Mouse (Mus musculus) left cerebral cortex, adult 11 months (tissue): Measurements from ENCODE around the gene Clint1.

Experiments used
- DNase-seq: peaks from one replicate; pipeline ENCODE4 v3.0.0; 2022; ENCODE audit warnings: low spot score

Clint1 gene

GRCm38 (mm10) chr11:45851516-45852123, at the start of gene Clint1:
Gene Clint1, plus strand, starts transcription at chr11:45852051.
- DNase-seq, result peak; percentile 64

DNA sequence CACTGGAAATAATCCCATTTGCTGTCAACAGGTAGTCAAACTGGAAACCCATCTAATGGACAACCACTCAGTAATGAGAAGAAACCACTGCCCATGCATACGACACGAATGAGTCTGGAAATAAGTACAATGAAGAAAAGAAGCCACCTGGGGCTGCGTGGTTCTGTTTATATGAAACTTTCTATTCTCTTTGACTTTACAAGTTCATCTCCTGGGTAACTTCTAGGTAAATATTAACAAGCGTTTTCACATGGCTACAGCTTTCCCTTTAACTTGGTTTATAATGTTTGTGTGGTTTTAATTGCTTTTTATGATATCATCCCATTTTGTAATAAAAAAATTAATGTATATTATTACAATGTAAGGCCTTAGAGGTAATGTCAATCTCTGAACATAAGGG, 47.8 kb upstream of the Clint1 start:
- no peak for DNase-seq

DNA sequence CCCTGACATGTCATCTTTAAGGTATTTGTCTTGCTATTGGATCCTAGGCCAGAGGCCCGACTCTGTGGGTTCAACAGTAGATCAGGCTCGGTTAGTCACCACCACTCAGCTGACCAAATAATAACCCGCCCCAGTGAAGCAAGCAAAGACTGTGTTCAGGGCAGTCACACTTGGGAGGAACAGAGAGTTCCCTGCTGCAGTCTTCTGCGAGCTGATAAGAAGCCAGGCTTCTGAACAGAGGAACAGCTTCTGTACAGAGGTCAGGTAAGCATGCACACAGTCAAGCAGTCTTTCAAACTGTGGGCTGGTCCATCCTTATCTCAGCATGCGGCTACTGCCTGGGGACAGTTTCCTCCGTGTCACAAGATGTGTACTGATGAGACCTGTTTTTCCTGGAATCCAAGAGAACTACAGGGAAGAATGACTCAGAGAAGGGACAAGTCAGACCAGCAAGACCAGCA, 46.5 kb upstream of the Clint1 start:
- no peak for DNase-seq

DNA sequence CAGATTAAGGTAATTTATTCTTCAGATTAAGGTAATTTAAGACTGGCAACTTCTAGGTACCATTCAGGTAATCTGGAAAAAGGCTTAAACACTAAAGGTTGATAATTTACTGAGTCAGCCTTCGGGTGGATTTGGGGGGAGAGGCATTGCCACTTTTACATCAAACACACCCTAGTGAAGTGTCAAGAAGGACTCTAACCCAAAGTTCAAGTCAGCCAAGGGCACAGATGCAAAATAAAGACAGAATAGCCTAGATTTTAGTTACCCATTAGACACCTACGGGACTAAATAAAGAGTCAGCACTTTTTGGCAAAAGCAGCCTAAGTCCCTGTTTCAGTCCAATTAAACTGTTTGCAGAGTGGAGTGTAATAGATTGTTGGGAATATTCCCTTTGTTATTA, 46.0 kb upstream of the Clint1 start:
- DNase-seq, result no peak

DNA sequence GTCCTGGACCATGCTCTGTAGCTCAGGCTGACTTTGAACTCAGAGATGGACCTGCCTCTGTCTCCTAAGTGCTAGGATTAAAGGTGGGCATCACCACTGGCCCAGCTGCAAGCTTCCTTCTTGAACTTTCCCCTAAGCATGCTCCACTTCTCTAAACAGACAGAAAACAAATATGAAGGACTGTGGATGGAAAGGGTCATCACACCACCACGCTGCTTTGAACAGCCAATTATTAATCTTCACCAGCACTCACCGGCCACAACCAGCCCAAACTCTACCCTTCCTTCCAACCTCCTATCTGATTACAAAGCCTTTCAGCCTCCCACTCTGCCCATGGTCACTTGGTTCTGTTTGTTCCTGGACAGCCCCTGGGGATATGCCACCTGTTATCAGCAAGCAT, 45.6 kb upstream of the Clint1 start:
- no peak for DNase-seq

- no peak for DNase-seq
These were observed 45.0 kb upstream of the Clint1 start for GRCm38 (mm10) chr11:45806809-45807208.

GRCm38 (mm10) chr11:45807820-45808219, 44.0 kb upstream of the Clint1 start:
- DNase-seq, result no peak

- no peak for DNase-seq
These were observed 42.4 kb upstream of the Clint1 start for GRCm38 (mm10) chr11:45809424-45809823.

DNA sequence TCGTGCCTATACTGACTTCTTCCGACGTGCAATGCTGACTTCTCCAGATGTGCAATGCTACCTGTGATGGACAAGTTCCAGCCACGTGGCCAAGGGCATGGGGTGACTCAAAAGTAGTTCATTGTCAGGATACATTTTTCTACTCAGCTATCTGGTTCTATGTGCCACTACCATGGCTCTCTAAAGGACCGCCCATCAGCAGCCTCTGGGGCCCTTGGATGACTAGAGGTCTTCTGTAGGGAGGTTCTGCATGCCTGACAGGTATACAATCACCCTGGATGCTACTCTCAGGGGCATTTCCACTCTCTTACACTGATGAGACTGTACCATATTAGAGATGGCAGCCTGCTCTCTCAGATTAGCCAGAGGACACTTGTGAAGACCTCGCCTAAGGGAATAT, 41.8 kb upstream of the Clint1 start:
- DNase-seq, result no peak

DNA sequence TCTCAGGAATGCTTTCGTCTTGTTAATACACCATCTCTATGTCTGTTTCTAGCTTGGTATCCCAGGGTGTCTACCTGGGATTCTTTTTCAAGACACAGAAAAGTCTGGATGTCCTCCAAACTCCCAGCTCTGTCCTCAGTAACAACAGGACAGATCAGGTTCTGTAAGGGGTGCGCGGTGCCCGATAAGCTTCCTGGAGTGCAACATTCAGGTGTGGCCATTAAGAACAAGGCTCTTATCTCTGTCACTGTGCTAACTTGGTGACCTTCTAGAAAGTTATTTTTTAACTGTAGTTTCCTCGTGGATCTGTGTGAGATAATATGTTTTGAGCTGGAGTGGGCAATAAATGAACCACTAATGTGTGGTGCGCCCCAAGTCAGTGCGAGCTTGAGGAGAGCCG, 41.0 kb upstream of the Clint1 start:
- no peak for DNase-seq

GRCm38 (mm10) chr11:45815603-45816002, 36.2 kb upstream of the Clint1 start:
- no peak for DNase-seq

DNA sequence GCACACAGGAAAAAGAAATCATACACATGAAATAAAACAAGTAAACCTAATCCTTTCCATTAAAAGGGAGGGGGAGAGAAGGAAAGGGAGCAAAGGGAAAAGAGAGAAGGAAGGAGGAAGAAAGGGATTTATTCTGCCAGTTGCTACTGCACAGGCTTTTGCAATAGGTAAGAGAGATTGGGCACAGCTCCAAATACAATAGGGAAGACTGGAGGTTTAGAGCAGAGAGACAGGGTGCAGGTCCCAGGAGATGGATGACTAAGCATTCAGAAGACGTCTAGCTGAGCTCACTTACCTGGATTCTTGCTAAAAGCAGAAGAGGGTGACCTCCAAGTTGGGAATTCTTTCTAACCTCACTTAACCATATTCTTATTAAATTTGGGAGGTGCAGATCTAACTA, 35.1 kb upstream of the Clint1 start:
- no peak for DNase-seq

- DNase-seq, result no peak
These were observed 33.9 kb upstream of the Clint1 start for GRCm38 (mm10) chr11:45817996-45818395.

DNA sequence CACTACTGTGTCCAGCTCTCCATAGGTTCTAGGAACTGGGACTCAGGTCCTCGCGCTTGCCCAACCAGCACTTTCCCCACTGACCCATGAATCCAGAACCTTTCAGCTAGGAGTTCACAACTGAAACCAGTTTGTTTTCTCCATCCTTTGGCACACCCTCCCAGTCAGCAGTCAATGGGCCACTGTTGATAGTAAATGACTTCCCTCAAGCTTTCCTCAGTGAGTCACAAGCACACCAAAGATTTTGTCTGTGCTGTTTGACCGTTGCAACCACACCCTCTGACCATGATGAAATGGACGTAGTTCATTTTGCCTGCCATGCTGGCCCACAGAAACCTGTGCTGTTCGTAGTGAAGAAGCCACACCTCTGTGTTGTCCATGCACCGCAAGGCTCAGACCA, 30.9 kb upstream of the Clint1 start:
- DNase-seq, result no peak

DNA sequence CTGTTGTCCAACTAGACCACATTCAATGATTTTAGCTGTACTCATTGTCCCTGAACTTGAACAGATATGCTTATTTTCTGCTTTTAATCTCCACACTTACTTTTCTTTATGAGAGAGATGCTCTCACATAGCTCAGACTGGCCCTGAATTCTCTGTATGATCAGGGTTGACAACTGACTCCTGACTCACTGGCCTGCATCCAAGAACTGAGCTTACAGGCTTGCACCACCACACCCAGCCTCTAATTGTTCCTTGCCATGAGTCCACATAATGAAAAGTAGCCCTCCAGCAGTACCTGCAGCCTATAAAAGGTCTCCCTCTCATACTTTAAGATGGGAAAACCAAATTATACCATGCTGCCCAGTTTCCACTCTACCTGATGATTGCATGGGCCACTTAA, 21.7 kb upstream of the Clint1 start:
- no peak for DNase-seq

DNA sequence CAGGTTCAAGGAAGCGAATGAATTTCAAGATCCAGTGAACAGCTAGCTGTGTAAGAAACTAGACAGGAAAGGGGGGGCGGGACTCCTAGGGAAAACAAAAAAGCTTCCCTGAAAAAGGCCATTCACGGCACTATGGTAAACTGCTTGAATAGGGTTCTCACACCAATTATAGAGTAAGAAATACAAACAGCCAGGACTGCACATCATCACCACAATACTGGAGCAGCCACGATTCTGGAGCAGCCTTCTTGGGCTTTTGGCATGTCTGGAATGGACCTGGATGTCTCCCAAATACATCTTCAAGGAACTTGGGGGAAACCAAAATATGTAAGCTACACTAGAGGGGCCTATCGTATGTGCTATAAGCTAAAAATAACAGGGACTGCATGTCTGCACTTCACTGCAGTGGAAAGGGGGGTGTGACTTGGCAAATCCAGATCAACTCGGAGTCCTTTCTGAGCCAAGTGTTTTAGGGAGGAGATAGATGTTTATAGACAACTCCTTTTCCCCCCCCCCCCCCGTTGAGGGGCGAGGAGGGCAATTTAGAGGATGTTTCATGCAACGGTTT, 21.0 kb upstream of the Clint1 start:
- DNase-seq, result no peak

DNA sequence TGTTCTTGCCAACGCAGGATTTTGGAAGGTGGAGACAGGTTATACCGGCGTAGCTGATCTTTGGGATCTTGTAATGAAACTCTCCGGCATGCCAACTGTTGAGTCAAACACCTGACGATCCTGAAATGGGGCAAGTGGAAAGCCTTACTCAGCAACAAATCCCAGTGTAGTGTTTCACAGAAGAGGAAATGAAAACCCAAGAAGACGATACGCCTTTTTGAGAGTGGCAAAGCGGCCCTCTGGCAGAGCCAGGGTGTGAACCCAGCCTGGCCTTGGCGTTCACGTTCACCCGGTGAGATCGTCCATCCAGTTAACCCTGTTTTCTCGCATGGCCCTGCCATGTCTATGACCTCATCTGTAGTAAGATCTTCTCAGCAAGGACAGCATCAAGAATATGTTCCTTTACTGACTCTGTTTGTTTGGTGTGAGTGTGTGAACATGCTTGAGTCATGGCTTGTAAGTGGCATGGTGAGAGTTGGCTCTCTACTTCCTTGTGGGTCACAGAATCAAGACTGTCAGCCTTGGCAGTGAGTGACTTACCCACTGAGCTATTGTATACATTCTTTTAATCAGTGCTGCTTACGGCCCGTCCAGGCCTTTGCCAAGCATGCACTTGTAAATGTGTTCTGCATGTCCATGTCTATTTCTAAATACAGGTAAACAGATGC, 20.2 kb upstream of the Clint1 start:
- DNase-seq, result no peak

DNA sequence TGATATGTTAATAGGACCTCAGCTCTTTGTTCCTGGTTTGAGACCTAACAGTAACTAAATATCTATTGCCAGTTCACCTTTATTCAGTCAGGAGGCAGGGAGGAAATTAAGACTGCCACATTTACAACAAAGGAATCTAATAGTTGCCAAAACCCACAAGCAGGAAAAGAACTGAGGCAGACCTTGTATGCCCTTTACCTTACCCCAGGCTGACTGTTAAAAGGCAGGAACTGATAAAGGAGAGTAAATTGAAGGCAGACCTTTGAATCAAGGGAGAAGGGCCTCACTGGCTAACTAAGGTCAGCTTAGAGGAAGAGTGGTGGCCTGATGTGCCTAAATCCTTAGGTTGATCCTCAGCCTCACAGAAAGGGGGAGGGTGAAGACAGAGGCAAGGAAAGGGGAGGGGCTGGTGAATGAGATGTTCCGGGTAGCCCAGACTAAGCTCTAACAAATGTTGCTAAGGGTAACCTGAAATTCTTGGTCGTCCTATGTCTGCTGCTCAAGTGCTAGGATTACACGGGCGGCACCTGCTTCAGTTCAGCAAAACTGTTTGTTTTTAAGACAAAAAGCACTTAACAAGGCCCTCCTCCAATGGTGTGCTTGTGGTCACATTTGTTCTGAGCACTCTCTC, 16.1 kb upstream of the Clint1 start:
- no peak for DNase-seq

DNA sequence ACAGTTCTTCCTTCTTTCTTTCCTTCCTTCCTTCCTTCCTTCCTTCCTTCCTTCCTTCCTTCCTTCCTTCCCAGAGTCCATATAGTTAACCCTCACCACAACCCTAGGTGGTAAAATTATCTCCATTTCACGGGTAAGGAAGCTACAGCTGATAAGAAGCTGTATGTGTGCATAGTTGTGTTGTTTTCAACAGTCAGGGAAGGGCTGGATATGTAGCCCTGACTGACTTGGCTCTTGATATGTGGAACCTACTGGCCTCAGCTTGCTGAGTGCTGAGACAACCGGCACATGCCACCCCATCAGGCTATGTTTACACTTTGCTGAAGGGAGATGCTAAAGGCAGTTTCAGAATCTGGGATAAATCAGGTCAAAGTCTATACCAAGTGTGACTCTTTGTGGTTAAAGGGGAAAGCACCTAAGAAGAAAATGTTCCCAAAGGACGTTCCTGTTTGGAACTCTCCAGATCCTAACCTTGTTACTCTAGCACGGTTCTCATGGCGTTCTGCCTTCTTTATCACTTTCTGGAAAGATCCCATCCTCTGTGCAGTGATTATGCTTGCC, 14.5 kb upstream of the Clint1 start:
- DNase-seq, result no peak

DNA sequence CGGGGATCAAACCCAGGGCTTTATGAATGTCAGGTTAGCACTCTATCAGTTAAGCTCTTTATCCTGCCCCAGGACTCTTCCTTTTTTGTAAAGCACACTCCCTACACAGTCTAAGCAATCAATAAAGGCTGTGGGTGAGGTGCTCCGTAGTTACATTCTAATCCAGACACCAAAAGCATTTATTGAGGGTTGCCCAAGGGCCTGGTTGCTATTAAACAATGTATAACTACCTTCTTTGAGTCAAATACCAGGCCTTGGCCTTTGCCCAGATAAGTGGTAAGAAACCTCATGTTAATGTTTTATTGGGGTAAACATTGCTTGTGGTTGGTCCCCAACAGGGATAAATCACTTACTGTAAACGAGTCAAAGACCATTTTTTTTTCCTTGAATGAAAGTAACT, 13.4 kb upstream of the Clint1 start:
- no peak for DNase-seq

DNA sequence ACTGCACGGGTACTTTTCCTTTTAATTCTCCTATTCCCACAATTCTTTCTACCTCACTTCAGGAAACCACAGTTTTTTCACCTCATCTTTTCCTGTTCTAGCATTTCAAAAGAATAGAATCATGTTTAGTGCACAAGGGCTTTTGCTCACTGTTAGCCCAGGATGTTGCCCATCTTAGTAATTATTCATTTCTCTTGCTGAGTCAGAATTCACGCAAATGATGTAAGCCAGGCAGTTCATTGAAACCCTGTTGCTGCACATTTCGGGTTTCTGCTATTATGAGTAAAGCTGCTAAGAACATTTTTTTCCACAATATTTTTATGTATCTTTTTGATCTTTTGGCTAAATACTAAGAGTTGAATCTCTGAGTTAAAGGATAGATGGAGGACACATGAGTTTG, 11.5 kb upstream of the Clint1 start:
- DNase-seq, result no peak

DNA sequence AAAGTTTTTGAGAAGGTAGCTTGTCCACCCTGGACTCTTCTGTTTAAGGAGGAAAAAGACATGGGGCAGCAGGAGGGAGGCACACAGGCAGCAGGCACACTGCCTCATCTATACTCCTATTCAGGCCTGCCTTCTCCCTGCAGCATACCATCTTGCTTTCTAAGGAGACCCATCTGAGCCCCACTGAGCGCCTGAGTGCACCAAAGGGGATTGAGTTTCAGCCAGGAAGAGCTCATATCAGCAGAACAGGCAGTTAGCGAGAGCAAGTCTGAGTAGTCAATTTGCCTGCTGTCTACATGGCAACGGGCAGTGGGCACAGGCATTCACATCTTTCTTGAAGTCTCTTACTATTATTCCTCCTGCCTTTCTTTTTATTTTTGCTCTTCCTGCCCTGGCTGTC, 5.8 kb upstream of the Clint1 start:
- DNase-seq, result no peak

- DNase-seq, result no peak
These were observed 4.3 kb upstream of the Clint1 start for GRCm38 (mm10) chr11:45847548-45847947.
